Mouse (Mus musculus) spleen, adult 2 months (tissue): ENCODE results near the gene Dvl2. TPM values are rescaled to one million over a fixed set of nuclear protein-coding genes. Genes with fewer than 3 reads are reported as not detected.

Experiments used
- DNase-seq, 2 experiments: peaks; one replicate each; pipeline versions ENCODE4 v3.0.0 to v3.0.0-alpha.2; 2012 to 2021; ENCODE audit warnings: low spot score in 2 of 2, low read depth in 1 of 2
- H3K27ac ChIP-seq: fragments of 200-500 bp; 2 replicates; pipeline ENCODE4 v1.5.1; 2012; ENCODE audit warnings: low read length, inconsistent platforms; ENCODE audit not compliant: insufficient read depth
- H3K27me3 ChIP-seq: fragments of 200-500 bp; 2 replicates; pipeline ENCODE4 v1.6.1; 2012; ENCODE audit warnings: mild to moderate bottlenecking, moderate library complexity, low read length, inconsistent platforms; ENCODE audit not compliant: control insufficient read depth, insufficient read depth
- H3K36me3 ChIP-seq: fragments of 200-500 bp; 2 replicates; pipeline ENCODE4 v1.6.1; 2012; ENCODE audit warnings: mild to moderate bottlenecking, low read length, inconsistent platforms; ENCODE audit not compliant: control insufficient read depth, insufficient read depth
- H3K4me1 ChIP-seq: fragments of 200-500 bp; 2 replicates; pipeline ENCODE4 v1.6.1; 2011; ENCODE audit warnings: inconsistent platforms; ENCODE audit not compliant: control insufficient read depth, insufficient read depth, insufficient read length
- H3K4me3 ChIP-seq: fragments of 200-500 bp; 2 replicates; pipeline ENCODE4 v1.5.1; 2011; ENCODE audit warnings: mild to moderate bottlenecking, inconsistent platforms; ENCODE audit not compliant: insufficient read depth, insufficient read length; ENCODE audit errors: extremely low read depth
- CTCF ChIP-seq: fragments of 200-500 bp; IDR thresholded peaks from 2 replicates; pipeline ENCODE4 v1.5.1; 2011; ENCODE audit warnings: mild to moderate bottlenecking, inconsistent platforms; ENCODE audit not compliant: insufficient read depth, insufficient read length, insufficient replicate concordance; ENCODE audit errors: extremely low read depth
- POLR2A ChIP-seq: fragments of 200-500 bp; IDR thresholded peaks from 2 replicates; pipeline ENCODE4 v1.6.1; 2011; ENCODE audit warnings: low read depth, low read length, inconsistent platforms
- WGBS: fragments of 180-500 bp; shearing (Covaris S2); methylation state at CpG from one replicate; pipeline ENCODE4 v1.1.7; 2018; 5-methylcytosine and 5-hydroxymethylcytosine counted together
- polyA plus RNA-seq: library from polyadenylated mRNA; depleted of rRNA; stranded (reverse); fragments of >200 nt; gene quantifications from 2 replicates; pipeline ENCODE4 v1.2.3, GENCODE M21; 2012

Gene Dvl2
- polyA plus RNA-seq, 1 experiment, result 22.3 TPM

DNA sequence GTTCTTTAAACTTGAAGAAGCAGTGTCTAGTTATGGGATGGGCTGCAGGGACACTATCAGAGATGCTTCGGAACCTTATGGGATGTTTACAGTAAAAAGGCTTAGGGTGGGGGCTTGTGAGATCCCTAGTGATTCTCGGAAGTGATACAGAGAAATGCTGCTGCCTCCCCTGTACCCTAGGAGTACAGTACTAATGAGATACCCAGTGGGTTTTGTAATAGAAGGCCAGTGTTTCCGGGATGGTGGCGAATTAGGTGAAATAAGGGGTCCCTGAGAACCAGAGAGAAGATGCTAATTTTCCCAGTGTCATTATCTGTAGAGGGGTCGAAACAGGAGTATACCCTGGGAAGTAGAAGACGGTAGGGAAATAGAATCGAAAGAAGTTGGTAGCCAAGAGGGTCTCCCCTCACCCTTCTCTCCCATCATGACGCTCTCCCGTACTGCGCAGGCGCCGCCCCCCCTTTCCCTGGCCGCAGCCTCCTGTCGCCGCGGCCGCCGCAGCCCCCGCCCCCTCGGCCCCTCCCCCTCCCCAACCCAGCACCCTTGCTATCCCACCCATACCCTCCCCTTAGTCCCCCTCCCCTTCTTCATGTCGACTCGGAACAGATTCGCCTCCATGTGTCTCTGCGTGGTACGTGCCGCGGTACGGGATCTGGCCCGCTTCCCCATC, 23.2 kb downstream of the Dvl2 start:
- Histone ChIP-seq H3K4me1 (peaks cover 9% of the 10 kb centered on the region; the same call in 1 of the 2 replicates), H3K27ac (no peak overlapping the region), H3K4me3 (no peak overlapping the region; the same call in 1 of the 2 replicates), H3K27me3 (no peaks in the 10 kb centered on the region), H3K36me3 (no peaks in the 10 kb centered on the region)
- 66% methylated on average over 24 of the region's 29 CpGs for WGBS
- TF ChIP-seq POLR2A (no peak), CTCF (no peak)
- DNase-seq, result no peak

DNA sequence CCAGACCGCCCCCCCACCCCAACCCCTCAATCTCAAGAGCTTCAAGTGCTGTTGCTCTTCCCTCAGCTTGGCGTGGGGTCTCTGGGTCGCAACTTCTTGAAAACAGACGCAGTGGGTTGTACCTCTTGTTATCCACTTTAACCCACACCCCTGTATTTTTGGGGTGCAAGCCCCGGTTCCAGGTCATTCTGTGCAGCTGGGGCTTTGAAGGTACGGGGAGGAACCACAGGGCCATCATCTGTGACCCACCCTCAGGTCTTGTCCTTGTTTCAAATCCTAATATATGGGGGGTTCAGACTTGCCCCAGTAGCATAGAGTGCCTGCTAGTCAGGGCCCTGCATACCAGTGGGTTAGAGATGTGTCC, 23.7 kb downstream of the Dvl2 start:
- no peaks in the 10 kb centered on the region for H3K27me3 ChIP-seq
- 70% methylated on average over 6 of the region's 6 CpGs for WGBS

DNA sequence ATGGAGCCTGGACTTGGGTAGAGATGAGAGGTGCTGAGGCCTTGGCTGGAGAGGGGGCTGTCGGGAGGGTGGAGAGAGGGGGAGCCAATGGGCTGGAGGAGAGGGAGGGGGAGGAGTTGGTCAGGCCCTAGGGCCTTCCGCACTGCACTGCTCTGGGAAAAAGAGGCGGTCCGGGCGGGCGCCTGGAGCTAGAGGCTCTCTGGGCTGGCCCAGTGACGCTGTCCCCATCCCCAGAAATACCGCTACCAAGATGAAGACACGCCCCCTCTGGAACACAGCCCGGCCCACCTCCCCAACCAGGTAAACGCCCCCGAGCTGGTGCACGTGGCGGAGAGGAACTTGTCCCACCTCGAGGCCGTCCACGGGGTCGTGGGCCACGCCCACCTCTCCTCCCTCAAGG, 26.3 kb downstream of the Dvl2 start:
- Histone ChIP-seq H3K4me1 (peaks cover 17% of the 10 kb centered on the region; the same call in 1 of the 2 replicates), H3K27ac (no peak overlapping the region), H3K27me3 (no peaks in the 10 kb centered on the region), H3K36me3 (no peaks in the 10 kb centered on the region), H3K4me3 (no peak overlapping the region)
- TF ChIP-seq CTCF, result no peak
- no peak for TF ChIP-seq POLR2A
- DNase-seq, result no peak
- WGBS, result 76% methylated on average over 19 of the region's 19 CpGs

More for the DNA sequence above, 23.7 kb downstream of the Dvl2 start:
- no peak for DNase-seq
- Histone ChIP-seq H3K4me3 (no peak overlapping the region; the same call in 1 of the 2 replicates), H3K36me3 (no peaks in the 10 kb centered on the region), H3K4me1 (peaks cover 13% of the 10 kb centered on the region; the same call in 1 of the 2 replicates), H3K27ac (no peak overlapping the region)
- no peak for TF ChIP-seq POLR2A
- no peak for TF ChIP-seq CTCF

DNA sequence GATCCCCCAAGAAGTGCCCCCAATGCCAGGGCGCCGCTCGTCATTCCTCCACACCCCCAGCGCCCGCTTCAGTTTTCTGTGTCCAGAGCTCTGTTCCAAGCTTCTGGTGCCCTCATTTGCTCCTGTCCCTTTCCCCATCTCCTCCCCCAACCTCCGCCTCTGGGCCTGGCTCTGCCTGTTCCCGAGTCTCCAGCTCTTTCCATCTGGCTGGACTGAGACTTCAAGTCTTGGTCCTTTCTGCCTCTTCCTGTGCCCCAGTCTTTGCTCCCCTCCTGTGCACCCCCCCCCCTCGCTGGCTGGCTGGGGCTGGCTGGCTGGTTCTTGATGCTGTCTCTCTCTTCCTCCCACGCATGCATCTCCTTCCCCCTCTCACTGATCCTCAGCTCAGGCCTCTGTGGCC, 27.0 kb downstream of the Dvl2 start:
- no peak overlapping the region for H3K4me3 ChIP-seq
- 80% methylated on average over 9 of the region's 9 CpGs for WGBS
- no peak for TF ChIP-seq CTCF
- no peak for TF ChIP-seq POLR2A
- DNase-seq, result no peak
- no peak overlapping the region for H3K27ac ChIP-seq
- no peaks in the 10 kb centered on the region for H3K27me3 ChIP-seq
- H3K4me1 ChIP-seq, result peaks cover 17% of the 10 kb centered on the region; the same call in 1 of the 2 replicates
- no peaks in the 10 kb centered on the region for H3K36me3 ChIP-seq

DNA sequence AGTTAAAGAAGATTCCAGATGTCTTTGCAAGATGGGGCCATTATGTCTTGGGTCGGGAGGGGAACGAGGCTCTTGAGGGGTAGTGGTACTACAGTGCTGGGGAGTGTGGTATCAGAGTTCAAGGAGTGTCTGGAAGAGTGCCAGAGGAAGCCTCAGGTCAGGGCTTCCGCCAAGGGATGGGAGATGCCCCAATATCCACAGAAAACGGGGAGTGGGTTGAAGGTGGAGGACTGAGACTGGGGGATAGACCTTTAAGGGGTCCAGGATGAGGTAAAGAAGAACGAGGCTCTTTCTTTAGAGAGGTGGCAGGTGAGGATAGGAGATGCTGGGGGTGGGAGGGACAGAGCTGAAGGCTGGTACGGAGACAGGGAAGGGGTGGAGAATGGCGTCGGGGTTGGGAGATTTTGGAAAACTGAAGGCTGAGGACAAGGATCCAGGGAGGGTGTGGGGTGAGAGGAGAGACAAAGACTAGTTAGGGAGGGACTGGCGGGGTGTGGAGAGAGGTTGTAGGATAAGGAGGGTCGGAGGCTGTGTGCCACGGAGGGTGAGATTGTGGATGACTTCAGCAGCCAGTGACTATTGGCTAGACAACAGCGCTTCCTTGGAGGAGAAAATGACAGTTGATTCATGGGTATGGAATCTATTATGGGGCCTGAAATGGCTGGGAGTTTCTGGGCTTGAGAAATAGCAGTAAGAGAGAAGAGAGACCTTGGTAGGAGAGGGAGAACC, 28.2 kb downstream of the Dvl2 start:
- Histone ChIP-seq H3K4me1 (peaks cover 17% of the 10 kb centered on the region; the same call in 1 of the 2 replicates), H3K4me3 (no peak overlapping the region), H3K27ac (no peak overlapping the region; the same call in 1 of the 2 replicates), H3K36me3 (no peaks in the 10 kb centered on the region), H3K27me3 (no peaks in the 10 kb centered on the region)
- 50% methylated on average over 12 of the region's 12 CpGs for WGBS
- TF ChIP-seq POLR2A (no peak), CTCF (no peak)
- DNase-seq, result no peak

DNA sequence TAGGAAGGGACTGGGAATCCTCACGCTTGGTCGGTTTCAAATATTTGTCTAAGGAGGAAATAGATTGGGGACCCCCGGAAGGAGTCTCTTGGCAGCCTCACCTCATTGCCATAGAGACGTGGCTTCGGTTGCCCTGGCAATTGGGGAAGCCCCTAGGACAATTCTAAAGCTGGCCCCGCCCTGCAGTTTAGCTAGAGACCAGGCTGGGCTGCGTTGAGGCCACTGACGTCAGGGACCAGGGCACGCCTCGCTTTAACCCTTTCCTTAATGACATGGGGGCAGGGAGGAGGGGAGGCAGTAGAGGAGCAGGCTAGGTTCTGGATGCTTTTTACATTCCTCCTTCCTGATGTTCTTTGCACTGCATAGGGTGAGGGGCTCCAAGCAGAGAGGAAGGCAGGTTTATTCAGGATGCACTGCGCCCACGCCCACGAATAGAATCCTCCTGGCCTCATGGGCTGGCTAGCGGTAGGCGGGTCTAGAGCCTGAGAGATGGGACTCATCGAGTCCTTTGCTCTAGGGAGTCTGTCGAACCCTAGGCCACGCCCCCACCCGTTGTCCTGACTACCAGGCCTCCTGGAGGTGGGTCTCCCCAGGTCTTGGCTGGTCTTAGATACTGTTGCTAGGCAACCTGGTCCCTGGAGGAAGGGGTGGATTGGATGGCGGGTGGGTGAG, 28.9 kb downstream of the Dvl2 start:
- H3K27me3 ChIP-seq, result no peaks in the 10 kb centered on the region
- peak; percentile 76 to 79 for DNase-seq
- peaks cover 17% of the 10 kb centered on the region; the same call in 1 of the 2 replicates for H3K4me1 ChIP-seq
- 12% methylated on average over 20 of the region's 20 CpGs for WGBS
- peak overlapping the region; percentile 9 for H3K27ac ChIP-seq
- H3K36me3 ChIP-seq, result no peaks in the 10 kb centered on the region
- no peak for TF ChIP-seq POLR2A
- TF ChIP-seq CTCF, result no peak
- peak overlapping the region; percentile 8; the same call in 1 of the 2 replicates for H3K4me3 ChIP-seq
